Comparison of ENCODE assay signal across 1 mouse cellular context in the genomic region with DNA sequence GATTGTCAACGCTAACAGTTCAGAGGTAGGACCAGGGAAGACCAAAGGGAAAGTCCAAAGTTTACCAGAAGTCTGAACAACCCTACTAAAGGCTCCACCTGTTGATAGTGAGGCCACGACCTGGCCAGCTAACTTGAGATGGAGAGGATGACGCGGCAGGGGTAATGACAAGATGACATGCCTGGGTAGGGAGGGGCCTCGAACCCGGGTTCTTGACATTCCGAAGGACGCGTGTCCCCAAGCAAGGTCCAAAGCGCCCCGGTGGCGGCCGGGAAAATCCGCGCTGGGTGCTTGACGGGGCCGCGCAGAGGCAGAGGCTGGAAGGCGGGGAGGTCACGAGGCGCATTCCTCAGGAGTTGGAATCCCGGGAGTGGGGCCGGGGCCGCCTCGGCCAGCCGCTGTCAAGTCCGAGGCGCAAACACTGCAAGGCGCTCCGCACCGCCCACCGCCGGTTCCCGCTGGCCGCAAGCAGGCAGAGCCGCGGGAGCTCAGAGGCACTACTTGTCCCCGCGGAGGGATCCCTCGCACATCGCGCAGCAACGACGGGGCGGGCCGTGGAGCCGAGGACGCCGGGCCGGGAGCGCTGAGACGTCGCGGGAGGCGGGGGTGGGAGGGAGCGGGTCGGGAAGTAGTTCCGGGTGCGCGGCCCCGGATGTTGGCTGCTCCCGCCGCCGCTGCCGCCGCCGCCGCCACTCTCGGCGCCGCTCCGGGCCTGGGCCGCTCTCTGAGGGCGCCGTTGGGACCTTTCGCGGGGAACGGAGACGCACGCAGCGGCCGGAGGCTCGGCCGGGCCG.
TF ChIP-seq lines count a peak whose summit lies in the region.

A gene (minus strand): TSS at position 499 of the 794 bp plus-strand sequence.

TF ChIP-seq in myocyte, 11 proteins besides CTCF, POLR2A, EP300 and RAD21 (continued from another document):
- TF ChIP-seq MYOG (IDR thresholded peaks at IDR 0.05; ENCODE audit: control insufficient read depth in 1 of 3, insufficient read depth in 1 of 3, insufficient read length in 2 of 3, low read depth in 2 of 3) (peak in 2 of 3 experiments; percentile 27 to 84), MYOD1 (IDR thresholded peaks at IDR 0.05; ENCODE audit: control insufficient read depth in 1 of 3, insufficient read length in 2 of 3, low read depth in 2 of 3) (peak in 1 of 3 experiments; percentile 60), SRF (IDR thresholded peaks at IDR 0.05; ENCODE audit: control insufficient read depth, insufficient read length, low read depth) (no peak), MAX (IDR thresholded peaks at IDR 0.05; ENCODE audit: low read depth) (no peak)
TF ChIP-seq in myocyte: peak in this region for 4.
